Mouse (Mus musculus): ENCODE measurements around the gene Tmem255b. TPM values are rescaled to one million over a fixed set of nuclear protein-coding genes. Genes with fewer than 3 reads are reported as not detected.

The Tmem255b gene
- polyA plus RNA-seq, 1 experiment, result not detected

GRCm38 (mm10) chr8:13430866-13431265 lies 4.1 kb upstream of the Tmem255b start:
- no peak overlapping the region for H3K27ac ChIP-seq (ENCODE audit: insufficient read depth, low read length)
- H3K4me1 ChIP-seq (ENCODE audit: control insufficient read depth, insufficient read depth, low read length), result no peaks in the 10 kb centered on the region
- no peaks in the 10 kb centered on the region for H3K9me3 ChIP-seq (replicated peaks; ENCODE audit: control insufficient read depth, insufficient read depth, low read length, poor library complexity, severe bottlenecking)
- no peak overlapping the region for H3K4me3 ChIP-seq (ENCODE audit: low read depth, low read length)
- H3K27me3 ChIP-seq (ENCODE audit: control insufficient read depth, insufficient read depth, low read length, poor library complexity, severe bottlenecking), result no peaks in the 10 kb centered on the region
- TF ChIP-seq POLR2A (IDR thresholded peaks at IDR 0.05; ENCODE audit: insufficient read depth, low read length) (no peak), EP300 (IDR thresholded peaks at IDR 0.05; ENCODE audit: insufficient read depth, low read depth, low read length) (no peak), CTCF (IDR thresholded peaks at IDR 0.05; ENCODE audit: low read depth, low read length) (no peak)
- H3K36me3 ChIP-seq (ENCODE audit: control insufficient read depth, insufficient read depth, low read length, poor library complexity, severe bottlenecking), result no peaks in the 10 kb centered on the region
- no peak overlapping the region for H3K9ac ChIP-seq (ENCODE audit: low read depth, poor library complexity, severe bottlenecking)

GRCm38 (mm10) chr8:13433130-13433529 lies 1.9 kb upstream of the Tmem255b start:
- no peaks in the 10 kb centered on the region for H3K9me3 ChIP-seq (replicated peaks; ENCODE audit: control insufficient read depth, insufficient read depth, low read length, poor library complexity, severe bottlenecking)
- H3K9ac ChIP-seq (ENCODE audit: low read depth, poor library complexity, severe bottlenecking), result no peak overlapping the region
- H3K27me3 ChIP-seq (ENCODE audit: control insufficient read depth, insufficient read depth, low read length, poor library complexity, severe bottlenecking), result no peaks in the 10 kb centered on the region
- H3K27ac ChIP-seq (ENCODE audit: insufficient read depth, low read length), result no peak overlapping the region
- H3K36me3 ChIP-seq (ENCODE audit: control insufficient read depth, insufficient read depth, low read length, poor library complexity, severe bottlenecking), result no peaks in the 10 kb centered on the region
- no peak overlapping the region for H3K4me3 ChIP-seq (ENCODE audit: low read depth, low read length)
- H3K4me1 ChIP-seq (ENCODE audit: control insufficient read depth, insufficient read depth, low read length), result no peaks in the 10 kb centered on the region
- TF ChIP-seq CTCF (IDR thresholded peaks at IDR 0.05; ENCODE audit: low read depth, low read length), result no peak
- no peak for TF ChIP-seq EP300 (IDR thresholded peaks at IDR 0.05; ENCODE audit: insufficient read depth, low read depth, low read length)
- TF ChIP-seq POLR2A (IDR thresholded peaks at IDR 0.05; ENCODE audit: insufficient read depth, low read length), result no peak

DNA sequence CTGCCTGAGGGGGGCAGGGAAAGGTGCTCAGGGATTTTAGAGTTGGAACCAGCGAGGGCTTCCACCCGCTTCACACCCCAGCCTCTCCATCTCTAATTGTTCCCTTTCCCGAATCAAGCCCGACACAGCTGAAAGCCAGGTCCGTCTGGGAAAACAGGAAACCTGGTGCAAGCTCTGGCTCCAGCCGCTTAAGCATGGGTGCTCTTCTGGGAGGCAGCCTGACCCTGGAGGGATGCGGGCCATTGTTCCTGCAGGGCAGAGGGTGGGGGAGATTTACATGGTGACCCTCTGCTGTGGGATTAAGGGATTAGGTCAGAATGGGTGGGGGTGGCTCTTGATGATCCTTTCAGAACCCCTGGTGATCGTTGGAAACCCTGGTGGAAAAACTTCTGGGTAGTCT lies 1.1 kb downstream of the Tmem255b start:
- no peaks in the 10 kb centered on the region for H3K9me3 ChIP-seq (replicated peaks; ENCODE audit: control insufficient read depth, insufficient read depth, low read length, poor library complexity, severe bottlenecking)
- H3K27ac ChIP-seq (ENCODE audit: insufficient read depth, low read length), result no peak overlapping the region
- no peak for TF ChIP-seq CTCF (IDR thresholded peaks at IDR 0.05; ENCODE audit: low read depth, low read length)
- TF ChIP-seq POLR2A (IDR thresholded peaks at IDR 0.05; ENCODE audit: insufficient read depth, low read length), result no peak
- TF ChIP-seq EP300 (IDR thresholded peaks at IDR 0.05; ENCODE audit: insufficient read depth, low read depth, low read length), result no peak
- H3K9ac ChIP-seq (ENCODE audit: low read depth, poor library complexity, severe bottlenecking), result no peak overlapping the region
- H3K36me3 ChIP-seq (ENCODE audit: control insufficient read depth, insufficient read depth, low read length, poor library complexity, severe bottlenecking), result no peaks in the 10 kb centered on the region
- no peaks in the 10 kb centered on the region for H3K27me3 ChIP-seq (ENCODE audit: control insufficient read depth, insufficient read depth, low read length, poor library complexity, severe bottlenecking)
- no peaks in the 10 kb centered on the region for H3K4me1 ChIP-seq (ENCODE audit: control insufficient read depth, insufficient read depth, low read length)
- H3K4me3 ChIP-seq (ENCODE audit: low read depth, low read length), result no peak overlapping the region

DNA sequence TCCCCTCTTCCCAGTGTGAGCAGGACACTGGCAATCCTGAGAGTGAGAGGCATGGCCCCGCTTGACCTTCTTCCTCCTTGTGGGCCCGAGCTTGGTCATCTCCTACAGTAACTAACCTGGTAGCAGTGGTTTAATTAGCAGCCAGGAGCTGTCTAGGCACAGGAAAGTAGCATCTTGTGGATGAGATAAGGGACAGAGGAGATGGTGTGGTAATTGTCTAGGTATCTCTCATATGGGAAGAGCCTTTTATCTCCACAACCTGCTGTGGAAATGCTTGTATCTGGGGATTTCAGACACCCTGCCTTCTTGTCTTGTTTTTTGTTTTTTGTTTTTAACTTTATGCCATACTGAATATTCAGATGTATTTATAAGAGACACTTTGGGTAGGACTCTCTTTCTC lies 2.5 kb downstream of the Tmem255b start:
- Histone ChIP-seq H3K4me1 (ENCODE audit: control insufficient read depth, insufficient read depth, low read length) (no peaks in the 10 kb centered on the region), H3K9me3 (replicated peaks; ENCODE audit: control insufficient read depth, insufficient read depth, low read length, poor library complexity, severe bottlenecking) (no peaks in the 10 kb centered on the region), H3K27ac (ENCODE audit: insufficient read depth, low read length) (no peak overlapping the region), H3K9ac (ENCODE audit: low read depth, poor library complexity, severe bottlenecking) (no peak overlapping the region), H3K36me3 (ENCODE audit: control insufficient read depth, insufficient read depth, low read length, poor library complexity, severe bottlenecking) (no peaks in the 10 kb centered on the region), H3K4me3 (ENCODE audit: low read depth, low read length) (no peak overlapping the region), H3K27me3 (ENCODE audit: control insufficient read depth, insufficient read depth, low read length, poor library complexity, severe bottlenecking) (no peaks in the 10 kb centered on the region)
- TF ChIP-seq EP300 (IDR thresholded peaks at IDR 0.05; ENCODE audit: insufficient read depth, low read depth, low read length) (no peak), CTCF (IDR thresholded peaks at IDR 0.05; ENCODE audit: low read depth, low read length) (no peak), POLR2A (IDR thresholded peaks at IDR 0.05; ENCODE audit: insufficient read depth, low read length) (no peak)

GRCm38 (mm10) chr8:13442152-13442551 lies 7.2 kb downstream of the Tmem255b start:
- TF ChIP-seq EP300 (IDR thresholded peaks at IDR 0.05; ENCODE audit: insufficient read depth, low read depth, low read length) (no peak), POLR2A (IDR thresholded peaks at IDR 0.05; ENCODE audit: insufficient read depth, low read length) (no peak), CTCF (IDR thresholded peaks at IDR 0.05; ENCODE audit: low read depth, low read length) (no peak)
- H3K9me3 ChIP-seq (replicated peaks; ENCODE audit: control insufficient read depth, insufficient read depth, low read length, poor library complexity, severe bottlenecking), result no peaks in the 10 kb centered on the region
- H3K36me3 ChIP-seq (ENCODE audit: control insufficient read depth, insufficient read depth, low read length, poor library complexity, severe bottlenecking), result no peaks in the 10 kb centered on the region
- no peaks in the 10 kb centered on the region for H3K4me1 ChIP-seq (ENCODE audit: control insufficient read depth, insufficient read depth, low read length)
- H3K9ac ChIP-seq (ENCODE audit: low read depth, poor library complexity, severe bottlenecking), result no peak overlapping the region
- H3K27ac ChIP-seq (ENCODE audit: insufficient read depth, low read length), result no peak overlapping the region
- no peaks in the 10 kb centered on the region for H3K27me3 ChIP-seq (ENCODE audit: control insufficient read depth, insufficient read depth, low read length, poor library complexity, severe bottlenecking)
- H3K4me3 ChIP-seq (ENCODE audit: low read depth, low read length), result no peak overlapping the region

- H3K27ac ChIP-seq (ENCODE audit: insufficient read depth, low read length), result no peak overlapping the region
- H3K4me1 ChIP-seq (ENCODE audit: control insufficient read depth, insufficient read depth, low read length), result no peaks in the 10 kb centered on the region
- no peaks in the 10 kb centered on the region for H3K36me3 ChIP-seq (ENCODE audit: control insufficient read depth, insufficient read depth, low read length, poor library complexity, severe bottlenecking)
- no peaks in the 10 kb centered on the region for H3K27me3 ChIP-seq (ENCODE audit: control insufficient read depth, insufficient read depth, low read length, poor library complexity, severe bottlenecking)
- TF ChIP-seq POLR2A (IDR thresholded peaks at IDR 0.05; ENCODE audit: insufficient read depth, low read length) (no peak), CTCF (IDR thresholded peaks at IDR 0.05; ENCODE audit: low read depth, low read length) (no peak), EP300 (IDR thresholded peaks at IDR 0.05; ENCODE audit: insufficient read depth, low read depth, low read length) (no peak)
- no peaks in the 10 kb centered on the region for H3K9me3 ChIP-seq (replicated peaks; ENCODE audit: control insufficient read depth, insufficient read depth, low read length, poor library complexity, severe bottlenecking)
- no peak overlapping the region for H3K9ac ChIP-seq (ENCODE audit: low read depth, poor library complexity, severe bottlenecking)
- H3K4me3 ChIP-seq (ENCODE audit: low read depth, low read length), result no peak overlapping the region
These were observed 11.5 kb downstream of the Tmem255b start for GRCm38 (mm10) chr8:13446456-13446855.
